Mouse (Mus musculus): ENCODE data around the gene Sox15. TPM values are rescaled to one million over a fixed set of nuclear protein-coding genes. Genes with fewer than 3 reads are reported as not detected.
"Not testable (repeated sequence)": the region's sequence is repeated elsewhere in the genome, so short reads cannot be mapped to it uniquely, and the experiment has no call there.

The Sox15 gene
- polyA plus RNA-seq, 1 experiment from 2014 or later = not detected

DNA sequence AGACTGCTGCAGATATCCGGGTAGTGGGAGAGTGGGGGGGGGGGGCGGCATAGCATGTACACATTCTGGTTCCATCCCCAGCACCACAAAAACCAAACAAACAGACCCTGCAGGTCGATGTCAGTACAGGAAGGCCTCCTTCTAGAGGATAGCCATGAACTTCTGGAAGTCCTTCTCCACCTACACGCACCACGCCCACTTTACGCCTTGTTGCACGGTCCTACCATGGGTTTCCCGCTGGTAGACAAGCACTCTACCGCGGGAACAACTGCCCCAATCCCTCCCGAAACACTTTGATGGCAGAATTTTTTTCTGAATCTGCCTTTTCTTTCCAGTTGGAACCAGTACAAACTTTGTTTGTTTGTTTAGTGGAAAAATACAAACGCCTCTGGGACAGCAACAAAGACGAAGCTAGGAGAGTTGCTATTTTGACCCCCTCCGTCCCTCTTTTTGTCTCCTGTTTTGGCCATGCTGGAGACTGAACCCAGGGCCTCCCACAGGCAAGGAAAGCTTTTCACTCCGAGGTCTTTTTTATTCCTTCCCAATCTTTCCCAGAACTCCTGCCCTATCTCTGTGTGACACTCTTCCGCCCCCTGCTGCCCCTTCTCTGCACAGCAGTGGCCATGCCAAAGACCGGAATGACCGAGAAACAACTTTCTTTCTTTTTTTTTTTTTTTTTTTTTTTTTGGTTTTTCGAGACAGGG, 41.4 kb upstream of the Sox15 start:
- H3K9ac ChIP-seq (replicated peaks; ENCODE audit: low read length) = peak overlapping the region; percentile 34
- WGBS = 8% methylated on average over 19 of the region's 19 CpGs
- H3K27me3 ChIP-seq (ENCODE audit: control insufficient read depth, insufficient read depth, low read length) = no peaks in the 10 kb centered on the region
- no peaks in the 10 kb centered on the region; the same call in 1 of the 2 replicates for H3K4me1 ChIP-seq (ENCODE audit: control insufficient read depth, insufficient read depth, low read length)
- H3K4me3 ChIP-seq (ENCODE audit: low read depth, low read length) = no peak overlapping the region
- DNase-seq (ENCODE audit: low spot score) (peak; percentile 89), ATAC-seq (replicated peaks; ENCODE audit: insufficient number of reproducible peaks, low FRiP score, low TSS enrichment, low read depth) (0 out of 2 replicates have a peak, but pooled peaks have one; percentile 37)
- no peaks in the 10 kb centered on the region for H3K9me3 ChIP-seq (replicated peaks; ENCODE audit: control insufficient read depth, low read length)
- H3K36me3 ChIP-seq (replicated peaks; ENCODE audit: control insufficient read depth, insufficient read depth, low read depth, low read length) = no peaks in the 10 kb centered on the region
- peak overlapping the region; percentile 33 for H3K4me2 ChIP-seq (ENCODE audit: low read depth, low read length)
- no peak overlapping the region; the same call in 1 of the 2 replicates for H3K27ac ChIP-seq (replicated peaks; ENCODE audit: low read depth, low read length)

DNA sequence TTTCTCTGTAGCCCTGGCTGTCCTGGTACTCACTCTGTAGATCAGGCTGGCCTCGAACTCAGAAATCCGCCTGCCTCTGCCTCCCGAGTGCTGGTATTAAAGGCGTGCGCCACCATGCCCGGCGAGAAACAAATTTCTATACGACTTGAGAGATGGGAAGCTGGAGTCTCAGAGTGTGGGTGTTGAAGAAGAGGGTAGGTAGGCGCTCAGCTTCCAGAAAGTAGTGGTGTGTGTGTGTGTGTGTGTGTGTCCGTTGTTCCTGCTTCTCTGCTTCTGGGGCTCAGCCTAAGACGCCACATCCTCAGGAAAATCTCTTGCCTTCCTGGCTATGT, 40.9 kb upstream of the Sox15 start:
- not testable (repeated sequence) for H3K27ac ChIP-seq (replicated peaks; ENCODE audit: low read depth, low read length); H3K4me1 ChIP-seq (ENCODE audit: control insufficient read depth, insufficient read depth, low read length); H3K4me2 ChIP-seq (ENCODE audit: low read depth, low read length); H3K4me3 ChIP-seq (ENCODE audit: low read depth, low read length); ATAC-seq (replicated peaks; ENCODE audit: insufficient number of reproducible peaks, low FRiP score, low TSS enrichment, low read depth); H3K9ac ChIP-seq (replicated peaks; ENCODE audit: low read length); H3K36me3 ChIP-seq (replicated peaks; ENCODE audit: control insufficient read depth, insufficient read depth, low read depth, low read length); DNase-seq (ENCODE audit: low spot score); H3K27me3 ChIP-seq (ENCODE audit: control insufficient read depth, insufficient read depth, low read length); H3K9me3 ChIP-seq (replicated peaks; ENCODE audit: control insufficient read depth, low read length)
- 48% methylated on average over 11 of the region's 11 CpGs for WGBS

- Histone ChIP-seq H3K4me1 (ENCODE audit: control insufficient read depth, insufficient read depth, low read length) (no peaks in the 10 kb centered on the region; the same call in 1 of the 2 replicates), H3K36me3 (replicated peaks; ENCODE audit: control insufficient read depth, insufficient read depth, low read depth, low read length) (no peaks in the 10 kb centered on the region), H3K4me3 (ENCODE audit: low read depth, low read length) (no peak overlapping the region), H3K27me3 (ENCODE audit: control insufficient read depth, insufficient read depth, low read length) (no peaks in the 10 kb centered on the region), H3K9ac (replicated peaks; ENCODE audit: low read length) (no peak overlapping the region), H3K27ac (replicated peaks; ENCODE audit: low read depth, low read length) (no peak overlapping the region), H3K4me2 (ENCODE audit: low read depth, low read length) (no peak overlapping the region), H3K9me3 (replicated peaks; ENCODE audit: control insufficient read depth, low read length) (no peaks in the 10 kb centered on the region)
- no peak for ATAC-seq (replicated peaks; ENCODE audit: insufficient number of reproducible peaks, low FRiP score, low TSS enrichment, low read depth)
- WGBS = 46% methylated on average over 10 of the region's 10 CpGs
- no peak for DNase-seq (ENCODE audit: low spot score)
These were observed 38.3 kb upstream of the Sox15 start for GRCm38 (mm10) chr11:69616781-69617180.

- Histone ChIP-seq H3K27ac (replicated peaks; ENCODE audit: low read depth, low read length) (no peak within 1 kb of the TSS), H3K4me2 (ENCODE audit: low read depth, low read length) (no peak within 1 kb of the TSS), H3K4me1 (ENCODE audit: control insufficient read depth, insufficient read depth, low read length) (no peaks in the 10 kb centered on the region), H3K4me3 (ENCODE audit: low read depth, low read length) (no peak within 1 kb of the TSS), H3K27me3 (ENCODE audit: control insufficient read depth, insufficient read depth, low read length) (no peaks in the 10 kb centered on the region), H3K36me3 (replicated peaks; ENCODE audit: control insufficient read depth, insufficient read depth, low read depth, low read length) (no peaks in the 10 kb centered on the region), H3K9me3 (replicated peaks; ENCODE audit: control insufficient read depth, low read length) (no peaks in the 10 kb centered on the region), H3K9ac (replicated peaks; ENCODE audit: low read length) (no peak within 1 kb of the TSS)
- ATAC-seq (replicated peaks; ENCODE audit: insufficient number of reproducible peaks, low FRiP score, low TSS enrichment, low read depth) = no peak
- no peak for DNase-seq (ENCODE audit: low spot score)
- WGBS = 65% methylated on average over 5 of the region's 5 CpGs
These were observed 37.3 kb upstream of the Sox15 start, which contains the start of gene Shbg for GRCm38 (mm10) chr11:69617805-69618204. Shbg (minus strand) TSS chr11:69617905.

DNA sequence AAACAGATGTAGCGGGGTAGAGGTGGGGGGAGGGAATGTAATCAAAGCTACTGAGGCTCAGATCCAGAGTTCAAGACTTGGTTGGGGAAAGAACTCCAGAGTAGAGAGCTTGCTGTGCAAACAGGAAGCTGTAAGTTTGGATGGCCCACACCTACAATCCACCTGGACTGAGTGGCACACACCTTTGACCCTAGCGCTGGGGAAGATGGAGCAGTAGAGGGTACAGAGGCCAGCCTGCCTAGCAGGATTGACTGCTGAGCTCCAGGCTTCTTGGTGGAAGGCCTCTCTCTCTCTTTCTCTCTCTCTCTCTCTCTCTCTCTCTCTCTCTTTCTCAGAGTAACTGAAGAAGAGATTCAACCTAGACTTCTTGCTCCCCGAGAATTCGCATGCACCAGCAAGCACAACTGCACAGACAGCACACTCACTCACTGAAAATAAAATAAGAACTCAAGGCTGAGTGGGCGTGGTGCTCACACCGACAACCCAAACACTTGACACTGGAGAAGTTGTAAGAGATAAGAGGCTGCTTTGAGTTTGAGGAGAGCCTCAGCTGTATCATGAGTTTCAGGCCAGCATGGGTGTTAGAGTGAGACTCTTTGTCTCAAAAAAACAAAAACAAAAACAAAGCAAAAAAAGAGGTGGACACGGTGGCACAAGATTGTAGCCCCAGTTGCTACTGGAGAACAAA, 34.6 kb upstream of the Sox15 start:
- H3K36me3 ChIP-seq (replicated peaks; ENCODE audit: control insufficient read depth, insufficient read depth, low read depth, low read length) = no peaks in the 10 kb centered on the region
- no peak overlapping the region for H3K4me2 ChIP-seq (ENCODE audit: low read depth, low read length)
- 79% methylated on average over 7 of the region's 7 CpGs for WGBS
- DNase-seq (ENCODE audit: low spot score) (no peak), ATAC-seq (replicated peaks; ENCODE audit: insufficient number of reproducible peaks, low FRiP score, low TSS enrichment, low read depth) (no peak)
- H3K27me3 ChIP-seq (ENCODE audit: control insufficient read depth, insufficient read depth, low read length) = no peaks in the 10 kb centered on the region
- no peak overlapping the region for H3K27ac ChIP-seq (replicated peaks; ENCODE audit: low read depth, low read length)
- H3K4me1 ChIP-seq (ENCODE audit: control insufficient read depth, insufficient read depth, low read length) = no peaks in the 10 kb centered on the region
- no peak overlapping the region for H3K4me3 ChIP-seq (ENCODE audit: low read depth, low read length)
- no peaks in the 10 kb centered on the region for H3K9me3 ChIP-seq (replicated peaks; ENCODE audit: control insufficient read depth, low read length)
- H3K9ac ChIP-seq (replicated peaks; ENCODE audit: low read length) = no peak overlapping the region

DNA sequence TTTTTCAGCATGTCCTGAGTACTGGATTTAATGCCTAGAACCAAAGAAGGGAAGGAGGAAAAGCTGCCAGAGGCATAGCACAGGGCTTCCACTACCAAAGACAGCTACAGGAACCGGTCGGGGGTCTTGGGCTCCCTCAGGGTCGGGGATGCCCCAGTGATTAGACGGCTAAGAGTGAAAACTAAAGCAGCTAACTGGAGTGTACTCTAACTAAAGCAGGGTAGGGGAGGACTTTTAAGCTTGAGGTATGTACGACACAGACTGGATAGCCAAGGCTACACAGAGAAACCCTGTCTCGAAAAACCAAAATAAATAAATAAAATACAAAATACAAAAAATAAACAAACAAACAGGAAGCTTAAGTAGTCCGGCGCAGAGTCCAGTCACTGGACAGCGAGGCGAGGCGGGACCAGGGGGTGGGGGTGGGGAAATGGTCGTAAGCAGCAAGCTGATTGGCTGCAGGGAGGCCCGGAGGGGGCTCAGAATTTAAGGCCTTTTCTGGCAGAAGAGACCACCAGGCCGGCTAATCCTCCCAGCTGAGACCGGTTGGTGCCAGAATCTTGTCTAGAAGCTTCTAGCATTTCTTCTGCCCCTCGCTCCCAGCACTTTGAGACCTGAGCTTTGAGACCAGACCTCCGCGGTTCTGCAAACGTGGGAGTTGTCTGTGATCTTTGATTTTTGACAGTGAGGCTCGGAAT, 33.4 kb upstream of the Sox15 start, which contains the start of gene Sat2:
Gene Sat2 (plus strand): TSS at position 454 of the 698 bp plus-strand sequence.
- Histone ChIP-seq H3K4me1 (ENCODE audit: control insufficient read depth, insufficient read depth, low read length) (no peaks in the 10 kb centered on the region), H3K4me3 (ENCODE audit: low read depth, low read length) (peak within 1 kb of the TSS; percentile 40), H3K36me3 (replicated peaks; ENCODE audit: control insufficient read depth, insufficient read depth, low read depth, low read length) (no peaks in the 10 kb centered on the region), H3K27ac (replicated peaks; ENCODE audit: low read depth, low read length) (no peak within 1 kb of the TSS), H3K4me2 (ENCODE audit: low read depth, low read length) (peak within 1 kb of the TSS; percentile 65), H3K9ac (replicated peaks; ENCODE audit: low read length) (peak within 1 kb of the TSS; percentile 63), H3K27me3 (ENCODE audit: control insufficient read depth, insufficient read depth, low read length) (no peaks in the 10 kb centered on the region), H3K9me3 (replicated peaks; ENCODE audit: control insufficient read depth, low read length) (no peaks in the 10 kb centered on the region)
- DNase-seq (ENCODE audit: low spot score) (peak; percentile 87), ATAC-seq (replicated peaks; ENCODE audit: insufficient number of reproducible peaks, low FRiP score, low TSS enrichment, low read depth) (peak; percentile 73; the same call in 1 of the 2 replicates)
- under 1% methylated on average over 20 of the region's 20 CpGs for WGBS

GRCm38 (mm10) chr11:69622406-69622805, 32.7 kb upstream of the Sox15 start:
- ATAC-seq (replicated peaks; ENCODE audit: insufficient number of reproducible peaks, low FRiP score, low TSS enrichment, low read depth) (no peak), DNase-seq (ENCODE audit: low spot score) (no peak)
- H3K4me2 ChIP-seq (ENCODE audit: low read depth, low read length) = peak overlapping the region; percentile 65

More at GRCm38 (mm10) chr11:69622406-69622805, 32.7 kb upstream of the Sox15 start:
- no peaks in the 10 kb centered on the region for H3K9me3 ChIP-seq (replicated peaks; ENCODE audit: control insufficient read depth, low read length)
- peak overlapping the region; percentile 40 for H3K4me3 ChIP-seq (ENCODE audit: low read depth, low read length)
- no peaks in the 10 kb centered on the region for H3K36me3 ChIP-seq (replicated peaks; ENCODE audit: control insufficient read depth, insufficient read depth, low read depth, low read length)
- peak overlapping the region; percentile 63 for H3K9ac ChIP-seq (replicated peaks; ENCODE audit: low read length)
- no peaks in the 10 kb centered on the region for H3K27me3 ChIP-seq (ENCODE audit: control insufficient read depth, insufficient read depth, low read length)
- WGBS = 49% methylated on average over 6 of the region's 6 CpGs
- no peaks in the 10 kb centered on the region for H3K4me1 ChIP-seq (ENCODE audit: control insufficient read depth, insufficient read depth, low read length)
- H3K27ac ChIP-seq (replicated peaks; ENCODE audit: low read depth, low read length) = no peak overlapping the region

Measured in embryonic facial prominence, embryonic 11.5 days (tissue).